Mouse (Mus musculus) liver, embryonic 14.5 days (tissue): ENCODE measurements at regions not wholly inside any gene's neighbourhood (a gene's known extent, or its start where the extent isn't known, plus 50 kb on each side); places are given as distances from the start of the nearest gene placed in this dataset.

ENCODE experiments used
- CTCF ChIP-seq: IDR thresholded peaks from 2 replicates; pipeline ENCODE4 v1.5.1; 2016; ENCODE audit warnings: antibody characterized with exemption, low read depth, control low read depth
- EP300 ChIP-seq: IDR thresholded peaks from 2 replicates; pipeline ENCODE4 v1.6.1; 2016; ENCODE audit warnings: antibody characterized with exemption, low read depth

- TF ChIP-seq CTCF (no peak), EP300 (no peak)
These were observed 240.5 kb upstream of the Plpp4 start for GRCm38 (mm10) chr7:129016353-129016752.
